Mouse (Mus musculus): Measurements from ENCODE around the gene Fut9. TPM values are rescaled to one million over a fixed set of nuclear protein-coding genes. Genes with fewer than 3 reads are reported as not detected.

Fut9 gene
- 0.23 TPM for polyA plus RNA-seq (2014; fragmentation: Illumina TruSeq; extraction: RNeasy Lipid Tissue Mini Kit (QIAGEN cat#74804); ENCODE audit: low read depth, low replicate concordance)

DNA sequence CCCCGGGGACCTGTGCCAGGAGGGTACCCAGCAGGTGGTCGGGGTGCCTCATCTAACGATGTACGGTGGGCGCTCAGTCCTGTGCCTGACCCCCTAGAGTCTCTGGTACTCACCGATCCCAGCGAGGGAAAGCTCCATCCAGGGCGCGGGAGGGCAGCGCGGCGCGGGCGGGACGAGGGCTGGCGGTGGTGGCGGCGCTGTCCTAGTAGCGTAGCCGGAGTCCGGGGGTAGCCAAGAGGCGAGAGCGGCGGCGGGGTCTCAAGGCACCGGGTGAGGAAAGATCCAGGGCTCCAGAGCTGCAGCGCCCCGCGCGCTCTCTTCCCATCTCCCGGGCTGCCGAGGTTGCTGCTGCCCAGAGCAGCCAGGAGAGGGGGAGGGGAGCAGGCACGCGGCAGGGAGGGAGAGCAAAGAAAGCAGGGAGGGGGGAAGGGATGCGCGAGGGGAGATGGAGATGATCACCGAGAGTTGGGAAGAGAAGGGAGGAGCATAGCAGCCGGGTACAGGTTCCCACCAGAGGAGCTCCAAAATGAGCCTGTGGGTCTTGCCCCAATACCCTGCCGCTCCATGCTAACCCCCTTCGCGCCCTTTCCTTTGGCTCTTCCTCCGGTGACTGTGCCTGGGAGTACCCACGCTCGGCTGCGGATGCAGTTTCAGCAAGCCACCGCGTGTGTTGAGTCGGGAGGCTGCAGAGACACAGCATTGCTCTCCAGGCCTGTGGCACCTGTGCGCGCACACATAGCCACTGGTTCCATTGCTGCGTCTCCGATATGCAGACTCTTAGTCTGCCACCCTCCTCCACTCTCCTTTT, at the start of gene Fut9:
TSS of gene Fut9 (minus strand) at position 769 of the 808 bp plus-strand sequence.

All from adrenal gland, adult 10 weeks (tissue).